Mouse (Mus musculus): ENCODE results near the gene Tmem132b. TPM values are rescaled to one million over a fixed set of nuclear protein-coding genes. Genes with fewer than 3 reads are reported as not detected.

The Tmem132b gene
- polyA plus RNA-seq, 1 experiment from 2014 or later = 0.03 TPM

GRCm38 (mm10) chr5:125563492-125563891, 31.9 kb downstream of the Tmem132b start:
- Histone ChIP-seq H3K27ac (no peak overlapping the region), H3K27me3 (ENCODE audit: low read depth, poor library complexity, severe bottlenecking) (no peaks in the 10 kb centered on the region), H3K9me3 (replicated peaks) (0 out of 2 replicates have a peak, but pooled peaks cover 3% of the 10 kb centered on the region), H3K4me3 (no peak overlapping the region), H3K4me1 (no peaks in the 10 kb centered on the region), H3K36me3 (no peaks in the 10 kb centered on the region)
- WGBS = 42% methylated on average over 6 of the region's 6 CpGs
- DNase-seq (ENCODE audit: low spot score) = no peak

- no peak overlapping the region for H3K27ac ChIP-seq
- no peak overlapping the region for H3K4me3 ChIP-seq
- H3K27me3 ChIP-seq (ENCODE audit: low read depth, poor library complexity, severe bottlenecking) = no peaks in the 10 kb centered on the region
- H3K4me1 ChIP-seq = no peaks in the 10 kb centered on the region
- H3K36me3 ChIP-seq = no peaks in the 10 kb centered on the region
- WGBS = 76% methylated on average over 11 of the region's 11 CpGs
- 0 out of 2 replicates have a peak, but pooled peaks cover 3% of the 10 kb centered on the region for H3K9me3 ChIP-seq (replicated peaks)
- DNase-seq (ENCODE audit: low spot score) = no peak
Measured at GRCm38 (mm10) chr5:125565725-125566124, 34.2 kb downstream of the Tmem132b start.

GRCm38 (mm10) chr5:125568457-125568856, 36.9 kb downstream of the Tmem132b start:
- Histone ChIP-seq H3K4me3 (no peak overlapping the region), H3K27ac (no peak overlapping the region), H3K4me1 (no peaks in the 10 kb centered on the region), H3K9me3 (replicated peaks) (no peaks in the 10 kb centered on the region), H3K27me3 (ENCODE audit: low read depth, poor library complexity, severe bottlenecking) (no peaks in the 10 kb centered on the region), H3K36me3 (no peaks in the 10 kb centered on the region)
- DNase-seq (ENCODE audit: low spot score) = no peak

GRCm38 (mm10) chr5:125572011-125572410, 40.4 kb downstream of the Tmem132b start:
- no peak for DNase-seq (ENCODE audit: low spot score)
- Histone ChIP-seq H3K27me3 (ENCODE audit: low read depth, poor library complexity, severe bottlenecking) (no peaks in the 10 kb centered on the region), H3K9me3 (replicated peaks) (no peaks in the 10 kb centered on the region), H3K4me3 (no peak overlapping the region), H3K4me1 (peaks cover 21% of the 10 kb centered on the region), H3K36me3 (no peaks in the 10 kb centered on the region), H3K27ac (no peak overlapping the region)
- WGBS = 90% methylated on average over 5 of the region's 5 CpGs

GRCm38 (mm10) chr5:125574886-125575285, 43.3 kb downstream of the Tmem132b start:
- Histone ChIP-seq H3K27ac (no peak overlapping the region), H3K9me3 (replicated peaks) (no peaks in the 10 kb centered on the region), H3K4me3 (no peak overlapping the region), H3K27me3 (ENCODE audit: low read depth, poor library complexity, severe bottlenecking) (no peaks in the 10 kb centered on the region), H3K36me3 (no peaks in the 10 kb centered on the region), H3K4me1 (peaks cover 21% of the 10 kb centered on the region)
- DNase-seq (ENCODE audit: low spot score) = no peak
- WGBS = 24% methylated on average over 8 of the region's 8 CpGs

GRCm38 (mm10) chr5:125575866-125576265, 44.3 kb downstream of the Tmem132b start:
- no peaks in the 10 kb centered on the region for H3K9me3 ChIP-seq (replicated peaks)
- 72% methylated on average over 2 of the region's 2 CpGs for WGBS
- H3K4me3 ChIP-seq = no peak overlapping the region
- H3K27me3 ChIP-seq (ENCODE audit: low read depth, poor library complexity, severe bottlenecking) = no peaks in the 10 kb centered on the region
- H3K36me3 ChIP-seq = no peaks in the 10 kb centered on the region
- no peak overlapping the region for H3K27ac ChIP-seq
- no peak for DNase-seq (ENCODE audit: low spot score)
- H3K4me1 ChIP-seq = peaks cover 21% of the 10 kb centered on the region

GRCm38 (mm10) chr5:125578661-125579060, 47.1 kb downstream of the Tmem132b start:
- DNase-seq (ENCODE audit: low spot score) = no peak
- Histone ChIP-seq H3K27ac (no peak overlapping the region), H3K27me3 (ENCODE audit: low read depth, poor library complexity, severe bottlenecking) (no peaks in the 10 kb centered on the region), H3K4me3 (no peak overlapping the region), H3K9me3 (replicated peaks) (no peaks in the 10 kb centered on the region), H3K4me1 (peaks cover 21% of the 10 kb centered on the region), H3K36me3 (no peaks in the 10 kb centered on the region)
- 86% methylated on average over 13 of the region's 13 CpGs for WGBS

GRCm38 (mm10) chr5:125579153-125579552, 47.6 kb downstream of the Tmem132b start:
- WGBS = 51% methylated on average over 4 of the region's 4 CpGs
- DNase-seq (ENCODE audit: low spot score) = no peak
- no peak overlapping the region for H3K27ac ChIP-seq
- no peaks in the 10 kb centered on the region for H3K27me3 ChIP-seq (ENCODE audit: low read depth, poor library complexity, severe bottlenecking)
- H3K9me3 ChIP-seq (replicated peaks) = no peaks in the 10 kb centered on the region
- no peaks in the 10 kb centered on the region for H3K36me3 ChIP-seq
- H3K4me1 ChIP-seq = peaks cover 21% of the 10 kb centered on the region
- no peak overlapping the region for H3K4me3 ChIP-seq

- Histone ChIP-seq H3K27me3 (ENCODE audit: low read depth, poor library complexity, severe bottlenecking) (no peaks in the 10 kb centered on the region), H3K4me3 (no peak overlapping the region), H3K9me3 (replicated peaks) (no peaks in the 10 kb centered on the region), H3K27ac (no peak overlapping the region), H3K36me3 (no peaks in the 10 kb centered on the region), H3K4me1 (no peaks in the 10 kb centered on the region)
- DNase-seq (ENCODE audit: low spot score) = no peak
- 75% methylated on average over 2 of the region's 2 CpGs for WGBS
Measured at GRCm38 (mm10) chr5:125583298-125583697, 51.7 kb downstream of the Tmem132b start.

GRCm38 (mm10) chr5:125583836-125584235, 52.3 kb downstream of the Tmem132b start:
- Histone ChIP-seq H3K27me3 (ENCODE audit: low read depth, poor library complexity, severe bottlenecking) (no peaks in the 10 kb centered on the region), H3K27ac (no peak overlapping the region), H3K4me3 (no peak overlapping the region), H3K4me1 (peaks cover 3% of the 10 kb centered on the region; the same call in 1 of the 2 replicates), H3K9me3 (replicated peaks) (no peaks in the 10 kb centered on the region), H3K36me3 (no peaks in the 10 kb centered on the region)
- no peak for DNase-seq (ENCODE audit: low spot score)
- WGBS = 71% methylated on average over 8 of the region's 8 CpGs

GRCm38 (mm10) chr5:125585211-125585610, 53.6 kb downstream of the Tmem132b start:
- Histone ChIP-seq H3K27me3 (ENCODE audit: low read depth, poor library complexity, severe bottlenecking) (peaks cover 6% of the 10 kb centered on the region), H3K4me1 (peaks cover 12% of the 10 kb centered on the region), H3K36me3 (no peaks in the 10 kb centered on the region), H3K4me3 (no peak overlapping the region), H3K27ac (no peak overlapping the region), H3K9me3 (replicated peaks) (no peaks in the 10 kb centered on the region)
- DNase-seq (ENCODE audit: low spot score) = no peak
- WGBS = 91% methylated on average over 5 of the region's 5 CpGs

- peaks cover 20% of the 10 kb centered on the region for H3K27me3 ChIP-seq (ENCODE audit: low read depth, poor library complexity, severe bottlenecking)
- peaks cover 12% of the 10 kb centered on the region for H3K4me1 ChIP-seq
- H3K36me3 ChIP-seq = no peaks in the 10 kb centered on the region
- no peaks in the 10 kb centered on the region for H3K9me3 ChIP-seq (replicated peaks)
- WGBS = 66% methylated on average over 7 of the region's 7 CpGs
- no peak overlapping the region for H3K4me3 ChIP-seq
- 0 out of 2 replicates have a peak overlapping the region, but pooled peaks have one; percentile 70 for H3K27ac ChIP-seq
- no peak for DNase-seq (ENCODE audit: low spot score)
Measured at GRCm38 (mm10) chr5:125588203-125588602, 56.6 kb downstream of the Tmem132b start.

- no peaks in the 10 kb centered on the region for H3K36me3 ChIP-seq
- peak overlapping the region; percentile 56 for H3K4me3 ChIP-seq
- 4% methylated on average over 18 of the region's 18 CpGs for WGBS
- peaks cover 12% of the 10 kb centered on the region for H3K4me1 ChIP-seq
- peak overlapping the region; percentile 70 for H3K27ac ChIP-seq
- peak; percentile 67 for DNase-seq (ENCODE audit: low spot score)
- peaks cover 20% of the 10 kb centered on the region for H3K27me3 ChIP-seq (ENCODE audit: low read depth, poor library complexity, severe bottlenecking)
- H3K9me3 ChIP-seq (replicated peaks) = no peaks in the 10 kb centered on the region
Measured at GRCm38 (mm10) chr5:125588876-125589667, 57.5 kb downstream of the Tmem132b start.

All from limb, embryonic 10.5 days (tissue).